ENCODE assay signal across 15 mouse cellular contexts in genomic region chr3:105281686-105282085, GRCm38 (mm10).
A peak's percentile ranks its signal among the peaks of the same experiment; 100 is the strongest.
DNase-seq lines count a peak whose midpoint lies in the region; TF ChIP-seq lines count a peak whose summit lies in the region.
"Had no signal": no experiment of that assay in that cellular context is flagged by ENCODE, and none has a peak within 500 bp of the region (broad histone marks: within the 10 kb centered on the region; RNA-seq: fewer than 3 reads in every experiment).

No protein-coding gene starts in this region.

- no peak overlapping the region for H3K4me3 ChIP-seq in lung, adult 2 months (replicated peaks; ENCODE audit: extremely low read depth, low read depth, low read length)
- H3K4me3 ChIP-seq: midbrain, embryonic 12.5 days; neural tube, embryonic 12.5 days; stomach, embryonic 15.5 days had no signal

- TF ChIP-seq CTCF in lung, adult 2 months (IDR thresholded peaks at IDR 0.05; ENCODE audit: insufficient read depth, low read length), result no peak

- H3K4me1 ChIP-seq in lung, adult 2 months (ENCODE audit: control insufficient read depth, insufficient read depth, low read length), result no peaks in the 10 kb centered on the region
- H3K4me1 ChIP-seq: midbrain, embryonic 12.5 days; neural tube, embryonic 12.5 days; stomach, embryonic 15.5 days had no signal

- 73% methylated on average over 3 of the region's 3 CpGs for WGBS in lung, adult 2 months

- peak; percentile 18 to 34 for DNase-seq in frontal cortex, postnatal 36 days (ENCODE audit: low spot score in 2 of 2)
- DNase-seq in frontal cortex, postnatal 10 days (ENCODE audit: low spot score in 2 of 2), result no peak
- DNase-seq in right cerebral cortex, adult 18-20 months, result peak; percentile 49
- no peak for DNase-seq in right cerebral cortex, postnatal 14 days
- peak; percentile 12 to 34 for DNase-seq in layer of hippocampus, postnatal 36 days
- DNase-seq in lung, adult 2 months, result no peak
- no peak for DNase-seq in heart, postnatal 25 days (ENCODE audit: low spot score)
- DNase-seq: B cell, adult 2 months; cerebellum, postnatal 14 days; embryo, embryonic 11 days; kidney, adult 18-20 months; thymus, adult 2 months had no signal

- TF ChIP-seq POLR2A in lung, adult 2 months (IDR thresholded peaks at IDR 0.05; ENCODE audit: borderline replicate concordance, extremely low read depth, low read depth, low read length), result no peak

- intact Hi-C loops in heart, postnatal 25 days (cut with DNase I), result no loop called here

Comparison
In these comparisons a context has a peak if more than half of its experiments do, and no peak if none do; other contexts are left out.
1. DNase-seq: peak in frontal cortex, postnatal 36 days (2 of 2), right cerebral cortex, adult 18-20 months (single experiment) and layer of hippocampus, postnatal 36 days (2 of 2); none in frontal cortex, postnatal 10 days (0 of 2), right cerebral cortex, postnatal 14 days (single experiment), lung, adult 2 months (single experiment) and heart, postnatal 25 days (single experiment).